Mouse (Mus musculus) ES-Bruce4 (cell line): ENCODE data around the gene Rgs3.

ENCODE experiments used
- CTCF ChIP-seq: IDR thresholded peaks from one replicate; pipeline ENCODE4 v1.8.1; 2011; ENCODE audit warnings: low read depth, low read length
- EP300 ChIP-seq: IDR thresholded peaks from 2 replicates; pipeline ENCODE4 v1.6.1; 2011; ENCODE audit warnings: low read depth, low read length; ENCODE audit not compliant: insufficient read depth

- TF ChIP-seq CTCF (no peak), EP300 (no peak)
Measured at GRCm38 (mm10) chr4:62729941-62730340, 170.3 kb downstream of the Rgs3 start.
